21 mouse cellular contexts compared by ENCODE assay signal in genomic region chr19:18653058-18653457, GRCm38 (mm10). TPM values are rescaled to one million over a fixed set of nuclear protein-coding genes. Genes with fewer than 3 reads are reported as not detected.
DNase-seq lines count a peak whose midpoint lies in the region; ATAC-seq and TF ChIP-seq lines count a peak whose summit lies in the region.
"Had no signal": no experiment of that assay in that cellular context is flagged by ENCODE, and none has a peak within 500 bp of the region (broad histone marks: within the 10 kb centered on the region; RNA-seq: fewer than 3 reads in every experiment).

No protein-coding gene starts in this region.

- H3K4me1 ChIP-seq in cerebellum, adult 2 months (ENCODE audit: control insufficient read depth, insufficient read depth, low read length) = peaks cover 17% of the 10 kb centered on the region; the same call in 1 of the 2 replicates
- peaks cover 43% of the 10 kb centered on the region for H3K4me1 ChIP-seq in heart, embryonic 13.5 days
- no peaks in the 10 kb centered on the region for H3K4me1 ChIP-seq in midbrain, embryonic 13.5 days (replicated peaks)
- H3K4me1 ChIP-seq: forebrain, embryonic 13.5 days; hindbrain, embryonic 15.5 days; kidney, embryonic 15.5 days had no signal

- no peak overlapping the region for H3K4me2 ChIP-seq in heart, embryonic 13.5 days
- H3K4me2 ChIP-seq in midbrain, embryonic 13.5 days (replicated peaks) = no peak overlapping the region
- H3K4me2 ChIP-seq: forebrain, embryonic 13.5 days; heart, embryonic 15.5 days; hindbrain, embryonic 15.5 days; kidney, embryonic 15.5 days had no signal

- TF ChIP-seq POLR2A in cerebellum, adult 2 months (IDR thresholded peaks at IDR 0.05; ENCODE audit: borderline replicate concordance, insufficient read depth, low read length) = no peak

- H3K9me3 ChIP-seq in heart, embryonic 13.5 days = no peaks in the 10 kb centered on the region
- no peaks in the 10 kb centered on the region for H3K9me3 ChIP-seq in midbrain, embryonic 13.5 days
- H3K9me3 ChIP-seq: embryonic facial prominence, embryonic 10.5 days; forebrain, embryonic 13.5 days; heart, embryonic 15.5 days; hindbrain, embryonic 15.5 days; kidney, embryonic 15.5 days had no signal

- peak; percentile 20 to 34 for DNase-seq in cerebellum, adult 2 months
- peak; percentile 32 to 42 for DNase-seq in cerebellum, postnatal 25 days
- no peak for DNase-seq in cerebellum, adult 11 months
- DNase-seq in heart, adult 9 months (ENCODE audit: low spot score in 2 of 2) = no peak
- DNase-seq: B cell, adult 2 months; forebrain, postnatal 0 days; gastrocnemius, postnatal 36 days; heart, adult 2 months; heart, postnatal 36 days had no signal

- H3K4me3 ChIP-seq in cerebellum, adult 2 months (replicated peaks; ENCODE audit: insufficient read depth, low read depth, low read length) = no peak overlapping the region
- no peak overlapping the region for H3K4me3 ChIP-seq in heart, embryonic 13.5 days
- H3K4me3 ChIP-seq in midbrain, embryonic 13.5 days (replicated peaks) = no peak overlapping the region
- H3K4me3 ChIP-seq: embryonic facial prominence, embryonic 10.5 days; forebrain, embryonic 13.5 days; heart, adult 2 months; heart, embryonic 15.5 days; hindbrain, embryonic 15.5 days; kidney, embryonic 15.5 days had no signal

- 73% methylated on average over 6 of the region's 6 CpGs for WGBS in cerebellum, adult 2 months
- WGBS in heart, embryonic 13.5 days = 64% methylated on average over 6 of the region's 6 CpGs
- WGBS in midbrain, embryonic 13.5 days = 85% methylated on average over 6 of the region's 6 CpGs

- ATAC-seq in cerebellum, adult (ENCODE audit: insufficient number of reproducible peaks, low FRiP score, low TSS enrichment) = no peak
- no peak for ATAC-seq in heart, embryonic 13.5 days (ENCODE audit: extremely low read depth, insufficient number of reproducible peaks, low FRiP score, low TSS enrichment)
- ATAC-seq in midbrain, embryonic 13.5 days = no peak
- ATAC-seq: activated CD4-positive, CD25-positive, alpha-beta regulatory T cell, adult 4 months; CD4-positive, CD25-positive, alpha-beta regulatory T cell, adult 4 months; forebrain, embryonic 13.5 days; forebrain, postnatal 0 days; intestine, embryonic 16.5 days; Patski had no signal

- H3K36me3 ChIP-seq in heart, embryonic 13.5 days = no peaks in the 10 kb centered on the region
- H3K36me3 ChIP-seq in midbrain, embryonic 13.5 days = no peaks in the 10 kb centered on the region
- H3K36me3 ChIP-seq: embryonic facial prominence, embryonic 10.5 days; heart, embryonic 15.5 days; hindbrain, embryonic 15.5 days; kidney, embryonic 15.5 days had no signal

- no peak overlapping the region for H3K9ac ChIP-seq in heart, embryonic 13.5 days
- no peak overlapping the region for H3K9ac ChIP-seq in midbrain, embryonic 13.5 days (replicated peaks)
- H3K9ac ChIP-seq: forebrain, embryonic 13.5 days; forebrain, postnatal 0 days; heart, embryonic 15.5 days; hindbrain, embryonic 15.5 days; kidney, embryonic 15.5 days had no signal

- no peaks in the 10 kb centered on the region for H3K27me3 ChIP-seq in cerebellum, adult 2 months (ENCODE audit: control insufficient read depth, insufficient read depth, low read length)
- H3K27me3 ChIP-seq in heart, embryonic 13.5 days (replicated peaks) = no peaks in the 10 kb centered on the region
- no peaks in the 10 kb centered on the region for H3K27me3 ChIP-seq in midbrain, embryonic 13.5 days
- H3K27me3 ChIP-seq: forebrain, embryonic 13.5 days; heart, embryonic 15.5 days; hindbrain, embryonic 15.5 days; kidney, embryonic 15.5 days; Patski had no signal

- no peak for TF ChIP-seq CTCF in cerebellum, adult 2 months (IDR thresholded peaks at IDR 0.05; ENCODE audit: borderline replicate concordance, insufficient read depth, low read depth, low read length)

- H3K27ac ChIP-seq in cerebellum, adult 2 months (ENCODE audit: insufficient read depth, low read length) = no peak overlapping the region
- peak overlapping the region; percentile 60 for H3K27ac ChIP-seq in heart, embryonic 13.5 days (replicated peaks)
- no peak overlapping the region for H3K27ac ChIP-seq in midbrain, embryonic 13.5 days
- H3K27ac ChIP-seq: embryonic facial prominence, embryonic 10.5 days; forebrain, embryonic 13.5 days; heart, adult 2 months; hindbrain, embryonic 15.5 days; kidney, embryonic 15.5 days had no signal

RNA-seq across cellular contexts. Expression of gene Carnmt1, which starts 17.5 kb away (rescaled TPM):
- 7.7 and 8.2 TPM in 2 replicates for polyA plus RNA-seq in cerebellum, adult 2 months (2012; rRNA removed)
- polyA plus RNA-seq in heart, embryonic 13.5 days (2015; fragmentation: Nextera tagmentation; extraction: Ambion mirVana) = 21.0 and 22.2 TPM in 2 replicates
- 13.2 and 14.7 TPM in 2 replicates for polyA plus RNA-seq in midbrain, embryonic 13.5 days (2015; fragmentation: Nextera tagmentation; extraction: Ambion mirVana)

RNA-seq across cellular contexts. Expression of gene Nmrk1, which starts 21.3 kb away (rescaled TPM):
- 10.7 and 10.8 TPM in 2 replicates for polyA plus RNA-seq in cerebellum, adult 2 months (2012; rRNA removed)
- 6.3 and 7.7 TPM in 2 replicates for polyA plus RNA-seq in heart, embryonic 13.5 days (2015; fragmentation: Nextera tagmentation; extraction: Ambion mirVana)
- polyA plus RNA-seq in midbrain, embryonic 13.5 days (2015; fragmentation: Nextera tagmentation; extraction: Ambion mirVana) = 5.0 and 5.6 TPM in 2 replicates

RNA-seq across cellular contexts. Expression of gene Ostf1, which starts 21.4 kb away (rescaled TPM):
- 26.4 and 29.0 TPM in 2 replicates for polyA plus RNA-seq in cerebellum, adult 2 months (2012; rRNA removed)
- 66.5 and 75.0 TPM in 2 replicates for polyA plus RNA-seq in heart, embryonic 13.5 days (2015; fragmentation: Nextera tagmentation; extraction: Ambion mirVana)
- 34.6 and 34.7 TPM in 2 replicates for polyA plus RNA-seq in midbrain, embryonic 13.5 days (2015; fragmentation: Nextera tagmentation; extraction: Ambion mirVana)

RNA-seq across cellular contexts. Expression of gene D030056L22Rik, which starts 59.9 kb away (rescaled TPM):
- 28.4 and 28.8 TPM in 2 replicates for polyA plus RNA-seq in cerebellum, adult 2 months (2012; rRNA removed)
- 21.9 and 26.0 TPM in 2 replicates for polyA plus RNA-seq in heart, embryonic 13.5 days (2015; fragmentation: Nextera tagmentation; extraction: Ambion mirVana)
- 57.5 and 63.1 TPM in 2 replicates for polyA plus RNA-seq in midbrain, embryonic 13.5 days (2015; fragmentation: Nextera tagmentation; extraction: Ambion mirVana)

Comparison
In these comparisons a context has a peak if more than half of its experiments do, and no peak if none do; other contexts are left out.
1. DNase-seq: peak in cerebellum, adult 2 months (2 of 2) and cerebellum, postnatal 25 days (2 of 2); none in cerebellum, adult 11 months (single experiment) and heart, adult 9 months (0 of 2).